Mouse (Mus musculus) bone marrow macrophage, adult 2 months (primary cell): ENCODE data around the gene Pla2g12a.

ENCODE experiments used
- CTCF ChIP-seq: IDR thresholded peaks from 2 replicates; pipeline ENCODE4 v1.5.1; 2012; ENCODE audit warnings: low read depth, mild to moderate bottlenecking, low read length, moderate library complexity
- POLR2A ChIP-seq: IDR thresholded peaks from 2 replicates; pipeline ENCODE4 v1.6.1; 2012; ENCODE audit warnings: mild to moderate bottlenecking, low read depth, low read length, borderline replicate concordance

- TF ChIP-seq CTCF (no peak), POLR2A (no peak)
Observed at GRCm38 (mm10) chr3:129878405-129879021, at the start of gene Pla2g12a.
